Mouse (Mus musculus): Measurements from ENCODE around the gene Mn1.

DNA sequence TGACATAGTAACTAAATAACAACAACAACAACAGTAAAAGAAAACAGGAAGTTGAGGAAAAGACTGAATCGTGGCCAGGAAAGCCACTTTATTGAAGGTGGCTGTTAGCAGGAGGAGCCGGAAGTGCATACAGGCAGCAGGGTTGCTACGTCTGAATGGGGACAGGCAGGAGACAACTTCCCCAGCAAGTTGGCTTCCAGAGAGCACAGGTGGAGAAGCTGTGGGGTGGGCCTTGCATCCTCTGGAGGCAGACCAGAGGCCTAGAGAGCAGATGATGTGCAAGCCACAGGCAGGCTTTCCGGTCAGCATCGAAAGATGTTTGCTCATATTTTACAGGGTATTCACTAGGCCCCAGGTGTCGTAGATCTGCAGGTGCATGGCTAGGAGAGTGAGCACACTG lies 88.7 kb downstream of the Mn1 start:
- TF ChIP-seq POLR2A (IDR thresholded peaks at IDR 0.05; ENCODE audit: insufficient read depth, low read depth, low read length) (no peak), EP300 (IDR thresholded peaks at IDR 0.05; ENCODE audit: insufficient read depth, low read depth, low read length) (no peak), CTCF (IDR thresholded peaks at IDR 0.05) (no peak)

Data from heart, adult 2 months (tissue).